Mouse (Mus musculus) adrenal gland, postnatal 36 days (tissue): ENCODE measurements around the gene Sh3gl3. TPM values are rescaled to one million over a fixed set of nuclear protein-coding genes. Genes with fewer than 3 reads are reported as not detected.

Experiments used
- DNase-seq, 2 experiments: peaks; one replicate each; pipeline ENCODE4 v3.0.0; 2021; ENCODE audit warnings: mixed read lengths in 1 of 2
- long read RNA-seq, 2 experiments: library from polyadenylated mRNA; stranded (forward); transcript quantifications; one replicate each; pipeline ENCODE4 v2.0.0; 2021; ENCODE audit warnings: borderline sequencing depth in 2 of 2
- total RNA-seq, 2 experiments: library from RNA; stranded (reverse); gene quantifications; 2 replicates each; pipeline ENCODE4 v1.2.3; 2021

The Sh3gl3 gene
- 1 to 10 TPM; 4.3 to 6.0 TPM for total RNA-seq
- long read RNA-seq, experiment 1, transcript Sh3gl3-201 (9 exons, 1,647 nt) = major isoform, 7 of 10 reads
- long read RNA-seq, experiment 1, partial matches to known transcripts = 0 of 10 reads
- long read RNA-seq, experiment 1, other reads (novel, unspliced or antisense) = 0 of 10 reads
- long read RNA-seq, experiment 2, partial matches to known transcripts = 0 of 5 reads
- long read RNA-seq, experiment 2, other reads (novel, unspliced or antisense) = 0 of 5 reads

DNA sequence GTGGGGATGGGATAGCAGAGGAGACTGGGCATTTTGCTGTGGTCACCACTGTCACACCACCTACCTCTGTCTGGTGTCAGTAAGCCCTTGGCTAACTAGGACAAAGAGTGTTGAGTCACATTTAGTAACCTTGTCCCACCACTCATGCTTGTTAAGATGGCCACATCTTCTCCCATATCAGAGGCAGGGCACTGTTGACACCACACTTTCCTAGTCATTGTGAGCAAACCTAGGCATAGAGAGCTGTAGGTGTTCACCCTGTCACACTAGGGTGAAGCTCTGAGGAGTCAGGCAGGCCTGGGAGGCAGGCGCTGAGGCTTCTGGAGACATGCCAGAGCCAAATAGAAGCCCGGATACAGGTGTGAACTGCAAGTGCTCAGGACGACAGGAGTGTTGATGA lies at the start of gene Sh3gl3:
TSS of gene Sh3gl3 (plus strand) at position 301 of the 400 bp plus-strand sequence.
- no peak for DNase-seq

DNA sequence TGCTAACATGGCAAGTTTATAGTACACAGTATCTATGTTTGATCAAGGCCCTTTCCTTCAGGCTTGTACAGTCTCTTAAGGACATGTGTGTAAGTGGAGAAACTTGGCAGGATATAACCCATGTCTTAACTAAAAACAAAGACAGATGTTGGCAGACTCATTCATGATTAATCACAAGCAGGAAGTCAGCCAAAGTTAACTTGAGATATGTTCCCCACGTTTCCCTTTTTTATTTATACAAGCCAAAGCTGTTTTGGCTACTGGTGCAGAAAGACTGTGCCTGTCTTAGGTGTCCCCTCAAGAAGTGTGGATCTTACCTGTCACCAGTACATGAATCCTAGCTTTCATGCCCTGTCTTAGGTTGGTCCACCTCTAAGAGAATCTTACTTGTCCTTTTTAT lies 35.4 kb upstream of the Sh3gl3 start:
- DNase-seq = no peak

DNA sequence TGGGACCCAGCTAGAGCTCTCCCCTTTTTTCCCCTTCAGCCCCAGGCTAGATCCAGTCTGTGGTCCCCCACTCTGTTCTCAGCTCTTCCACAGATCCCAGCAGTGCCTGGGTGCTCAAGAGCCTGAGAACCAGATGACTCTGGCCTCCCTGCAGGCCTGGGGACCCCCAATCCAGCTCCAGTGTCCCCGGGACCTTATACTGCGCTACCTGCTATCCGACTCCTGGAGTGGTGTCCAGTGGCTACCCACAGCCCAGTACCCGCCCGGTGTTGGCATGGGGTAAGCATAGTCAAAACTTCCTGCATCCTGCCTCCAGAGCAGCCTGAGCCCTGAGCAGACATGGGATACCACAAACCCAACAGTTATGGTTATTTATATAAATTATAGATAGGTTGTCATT lies 26.5 kb upstream of the Sh3gl3 start:
- DNase-seq = no peak

DNA sequence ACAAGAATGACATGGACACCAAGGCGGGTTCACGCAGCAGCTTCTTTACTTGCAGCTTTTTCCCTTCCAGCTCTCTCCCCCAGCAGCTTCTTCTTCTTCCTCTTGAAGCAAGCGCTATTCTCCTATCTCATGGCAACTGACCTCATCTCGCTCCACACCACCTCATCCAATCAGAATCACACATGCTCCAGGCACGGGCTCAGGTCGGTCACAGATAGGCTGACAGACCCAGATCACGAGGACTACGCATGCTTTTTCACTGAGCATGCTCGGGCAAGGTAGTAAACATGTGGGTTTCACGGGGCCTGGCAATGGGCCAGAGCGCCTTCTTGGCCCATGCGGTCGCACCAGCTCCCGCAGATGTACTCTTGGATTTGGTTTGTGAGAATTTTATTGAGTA lies 9.0 kb upstream of the Sh3gl3 start:
- no peak for DNase-seq

DNA sequence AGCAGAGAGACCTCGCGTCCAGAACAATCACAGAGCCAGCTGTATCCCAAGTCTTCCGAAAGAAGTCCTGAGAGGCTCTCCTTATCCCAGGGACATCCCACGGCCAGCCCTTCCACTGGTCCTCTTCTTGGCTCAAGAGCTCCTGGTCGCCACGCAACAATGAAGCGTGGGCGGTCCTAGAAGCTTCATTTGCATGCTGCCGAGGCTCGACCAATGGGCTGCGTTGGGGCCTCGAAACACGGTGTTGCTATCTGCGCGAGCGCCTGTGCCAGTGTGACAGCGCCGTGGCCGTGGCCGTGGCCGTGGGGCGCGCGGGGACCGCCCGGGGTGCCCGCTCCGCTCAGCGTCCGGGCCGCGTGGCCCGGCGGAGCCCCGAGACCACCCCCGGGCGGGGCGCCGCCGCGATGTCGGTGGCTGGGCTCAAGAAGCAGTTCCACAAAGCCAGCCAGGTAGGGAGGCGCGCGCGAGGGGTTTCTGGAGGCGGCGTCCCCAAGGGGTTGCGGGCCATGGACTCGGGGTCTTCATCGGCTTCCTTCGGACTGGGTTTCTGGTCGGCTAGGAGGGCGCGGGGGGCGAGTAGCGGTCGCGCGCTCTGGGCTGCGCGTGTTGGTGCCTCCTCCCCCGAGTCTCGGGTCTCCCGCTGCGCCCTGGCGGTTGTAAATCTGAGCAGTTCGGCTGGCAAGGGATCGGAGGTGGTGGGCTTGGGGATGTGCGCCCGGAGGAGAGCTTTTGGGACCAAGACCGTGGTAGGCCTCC lies 1.1 kb downstream of the Sh3gl3 start:
- DNase-seq = peak; percentile 86 to 91

DNA sequence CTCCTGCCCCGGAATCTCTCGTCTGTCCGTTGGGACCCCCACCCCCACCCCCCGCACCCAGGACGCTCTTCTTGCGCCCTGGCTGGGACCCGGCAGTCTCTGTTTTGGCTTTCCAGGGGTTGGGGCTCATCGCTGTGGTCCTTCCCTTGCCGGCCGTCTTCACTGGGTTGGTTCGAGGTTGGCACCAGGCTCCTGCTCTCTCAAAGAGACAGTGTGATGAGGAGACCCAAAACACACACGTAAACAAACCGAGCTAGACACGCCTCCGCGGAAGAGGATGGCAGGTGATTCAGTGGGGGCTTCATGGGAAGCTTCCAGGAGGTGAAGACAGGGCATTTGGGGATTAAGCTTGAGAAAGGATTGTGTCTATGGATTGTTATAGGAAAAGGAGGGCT lies 1.7 kb downstream of the Sh3gl3 start:
- DNase-seq = no peak

DNA sequence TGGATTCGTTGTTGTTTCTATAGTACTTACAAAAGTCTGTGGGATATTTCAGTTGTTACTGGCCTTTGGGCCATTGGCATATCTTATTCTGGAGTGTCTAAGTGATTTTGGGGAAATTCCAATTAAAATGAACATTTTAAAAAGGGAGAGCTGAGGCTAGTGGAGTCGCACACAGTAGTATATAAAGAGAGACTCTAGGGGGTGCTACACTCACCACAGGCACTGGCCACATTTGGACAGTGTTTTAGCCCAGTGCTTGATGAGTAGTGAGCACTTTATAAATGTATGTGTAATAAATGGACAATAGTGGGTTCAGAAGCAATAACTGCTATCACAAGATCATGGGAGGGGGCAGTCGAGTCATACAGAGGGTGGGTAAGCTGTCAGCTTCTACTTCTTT lies 2.6 kb downstream of the Sh3gl3 start:
- no peak for DNase-seq

DNA sequence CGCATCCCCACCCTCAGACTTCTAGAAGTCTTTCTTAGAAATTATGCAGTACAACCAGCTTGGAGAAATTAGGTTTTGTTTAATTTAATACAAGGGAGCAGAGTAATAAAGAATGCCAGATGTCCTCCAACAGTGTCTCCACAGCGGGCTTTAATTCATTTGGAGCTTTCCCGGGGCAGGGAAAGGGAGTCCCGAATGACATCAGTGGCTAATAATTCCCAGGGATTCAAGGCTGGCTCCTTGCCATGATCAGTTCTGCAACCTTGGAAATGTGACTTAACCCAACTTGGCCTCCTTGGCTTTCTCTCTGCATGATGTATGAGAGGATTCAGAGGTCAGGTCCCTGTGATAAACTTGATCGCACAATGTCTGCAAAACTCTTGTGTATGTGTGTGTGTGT lies 3.7 kb downstream of the Sh3gl3 start:
- peak; percentile 56 to 61 for DNase-seq

DNA sequence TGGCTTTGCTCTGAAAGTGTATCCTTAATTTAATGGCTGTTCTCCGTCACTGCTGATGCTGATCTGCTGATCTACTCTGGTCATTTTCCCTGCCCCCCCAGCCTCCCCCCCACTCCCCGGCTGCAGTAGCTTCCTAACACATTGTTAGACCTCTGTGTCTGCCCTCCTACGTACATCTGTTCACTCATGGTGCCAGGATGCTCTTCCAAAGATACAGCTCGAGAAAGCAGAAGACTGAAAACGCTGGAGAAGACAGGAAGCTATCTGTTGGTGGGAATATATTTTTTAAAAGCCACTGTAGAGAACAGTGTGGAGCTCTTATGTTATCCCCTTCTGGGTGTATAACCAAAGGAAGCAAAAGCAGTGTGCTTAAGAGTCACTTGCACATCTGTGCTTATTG lies 7.3 kb downstream of the Sh3gl3 start:
- no peak for DNase-seq

DNA sequence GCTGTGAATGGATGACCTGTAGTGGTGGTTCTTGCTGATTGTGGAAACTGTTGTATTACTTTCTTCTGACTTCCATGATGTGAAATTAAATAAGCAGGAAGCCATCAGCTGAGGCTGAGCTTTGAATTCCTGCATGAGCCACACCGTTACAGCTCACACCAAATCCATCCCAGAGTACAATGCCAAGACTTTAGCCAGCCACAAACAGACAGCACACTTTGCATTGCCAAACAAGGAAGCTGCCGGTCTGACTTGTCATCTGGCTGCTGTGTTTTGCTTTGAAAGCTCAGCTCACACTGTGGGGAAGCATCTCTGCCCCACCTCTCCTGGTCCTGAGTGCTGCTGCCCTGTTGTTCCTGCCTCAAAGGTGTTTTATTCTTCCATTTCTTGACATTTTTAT lies 9.1 kb downstream of the Sh3gl3 start:
- no peak for DNase-seq

DNA sequence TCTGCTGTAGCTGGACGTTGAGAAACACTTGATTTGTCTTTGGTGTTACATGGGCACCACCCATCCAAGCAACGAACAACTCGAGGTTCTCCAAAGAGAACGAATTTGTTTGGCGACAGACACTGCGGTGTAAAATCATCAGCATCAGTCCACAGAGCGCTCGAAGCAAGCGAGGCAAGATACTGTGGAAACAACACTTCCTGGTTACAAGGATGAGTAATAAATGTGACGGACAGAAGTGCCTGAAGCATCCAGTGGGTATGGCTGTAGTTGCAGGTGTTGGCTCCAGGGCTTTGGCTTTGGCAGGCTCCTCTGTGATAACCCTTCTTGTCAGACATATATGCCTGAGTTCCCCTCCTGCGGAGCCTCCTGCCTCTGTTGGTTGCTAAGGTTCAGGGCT lies 18.0 kb downstream of the Sh3gl3 start:
- DNase-seq = no peak

DNA sequence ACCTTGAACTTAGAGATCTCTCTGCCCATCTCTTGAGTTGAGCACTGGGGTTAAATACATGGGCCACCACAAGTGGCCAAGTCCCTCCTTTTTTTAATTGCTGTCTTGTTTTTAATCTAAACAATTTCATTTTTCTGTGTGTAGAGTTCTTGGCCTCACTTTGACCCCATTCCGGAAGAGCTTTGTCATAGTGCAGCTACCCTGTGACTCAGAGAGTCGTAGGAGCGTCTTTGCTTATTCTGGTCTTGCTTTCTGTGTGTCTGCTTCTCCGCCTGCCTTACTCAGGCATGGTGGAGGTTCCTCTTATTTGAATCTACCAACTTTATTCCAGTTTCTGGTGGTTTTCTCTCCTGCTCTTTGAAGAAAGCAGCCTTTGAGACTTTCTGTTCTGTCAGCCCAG lies 18.9 kb downstream of the Sh3gl3 start:
- no peak for DNase-seq

DNA sequence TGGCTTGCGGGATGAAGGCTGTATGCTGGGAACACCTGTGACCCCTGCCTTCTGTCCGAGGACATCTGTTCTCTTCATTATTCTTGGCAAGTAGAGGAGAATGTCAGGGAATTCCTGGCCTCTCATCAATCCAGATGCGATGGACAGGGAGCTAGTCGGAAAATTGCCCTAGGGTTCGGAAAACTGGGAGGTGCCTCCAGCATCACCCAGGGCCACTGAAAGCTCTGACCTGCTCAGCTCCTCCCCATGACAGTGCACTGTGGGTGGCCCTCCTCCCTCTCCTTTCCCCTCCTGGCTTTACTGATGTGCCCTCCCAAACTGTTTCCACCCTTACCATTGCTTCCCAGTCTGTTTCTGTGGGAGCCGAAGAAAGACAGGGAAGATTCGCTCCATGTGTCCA lies 29.5 kb downstream of the Sh3gl3 start:
- DNase-seq = no peak

DNA sequence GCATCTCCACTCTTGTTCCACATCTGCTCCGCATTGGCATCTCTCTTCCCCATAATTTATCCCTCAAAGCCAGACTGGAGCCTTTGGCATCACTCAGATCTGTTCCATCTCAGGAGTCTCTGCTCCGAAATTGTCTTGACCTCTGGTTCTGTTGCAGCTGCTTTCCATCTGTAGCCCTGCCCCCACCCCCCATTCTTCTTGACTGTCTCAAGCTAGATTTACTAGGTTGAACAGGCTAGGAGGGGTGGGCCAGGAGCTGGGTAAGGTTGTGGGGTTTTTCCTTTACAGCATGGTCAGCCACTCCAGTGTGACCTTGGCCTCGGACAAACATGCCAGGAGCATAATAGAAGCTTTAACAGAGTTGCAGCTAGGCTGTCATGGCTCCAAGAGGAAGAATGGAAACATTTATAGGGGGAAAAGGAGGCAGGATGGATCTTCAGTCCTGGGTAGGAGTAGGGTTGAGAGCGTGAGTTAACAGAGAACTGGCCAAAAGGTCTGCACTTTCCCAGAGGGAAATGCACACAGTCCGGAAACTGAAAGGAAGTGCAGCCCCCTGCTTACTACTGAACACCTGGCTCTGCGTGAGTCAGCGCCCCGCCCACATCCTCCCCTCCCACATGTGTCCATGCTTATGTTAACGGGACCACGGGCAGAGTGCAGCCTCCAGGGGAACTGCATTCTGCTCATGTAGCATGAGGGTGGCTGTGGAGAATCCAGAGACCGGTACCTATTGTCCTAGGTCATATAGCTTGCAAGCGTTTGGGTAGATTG lies 30.6 kb downstream of the Sh3gl3 start:
- peak; percentile 17 to 34 for DNase-seq

DNA sequence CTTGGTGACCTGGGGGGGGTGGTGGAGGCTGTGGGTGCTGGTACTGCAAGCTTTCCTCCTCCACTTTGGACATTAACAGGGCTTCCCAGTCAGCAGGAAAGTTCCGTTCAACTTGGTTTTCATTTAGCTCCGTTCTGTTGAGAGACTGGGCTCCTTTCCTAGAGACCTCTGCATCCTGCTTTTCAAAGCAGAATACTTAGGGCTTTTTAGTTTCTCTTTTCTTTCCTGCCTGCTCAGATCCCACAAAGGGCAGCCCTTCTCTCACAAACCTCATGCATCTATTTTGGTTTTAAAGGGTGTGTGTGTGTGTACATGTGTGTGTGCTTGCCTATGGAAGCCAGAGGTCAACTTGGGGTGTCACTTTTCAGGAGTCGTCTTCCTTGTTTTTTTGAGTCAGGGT lies 31.3 kb downstream of the Sh3gl3 start:
- DNase-seq = no peak

DNA sequence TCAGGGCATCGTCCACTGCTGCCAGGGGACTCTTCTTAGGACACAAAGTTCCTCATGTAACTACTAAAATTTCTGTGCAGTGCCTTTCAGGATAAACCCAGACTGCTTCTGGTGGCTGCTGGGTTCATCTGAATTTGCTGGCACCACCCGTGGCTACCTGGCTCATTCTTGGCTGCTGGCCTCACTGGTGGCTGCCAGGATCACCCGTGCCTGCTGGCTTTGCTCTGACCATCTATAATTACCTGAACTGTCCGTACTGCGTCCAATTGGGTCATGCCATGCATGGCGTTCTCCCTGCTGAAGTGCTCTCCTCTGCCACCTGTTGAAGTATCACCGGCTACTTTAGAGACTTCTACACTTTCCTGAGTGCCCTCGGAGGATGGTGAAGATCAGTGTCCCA lies 33.1 kb downstream of the Sh3gl3 start:
- DNase-seq = no peak

DNA sequence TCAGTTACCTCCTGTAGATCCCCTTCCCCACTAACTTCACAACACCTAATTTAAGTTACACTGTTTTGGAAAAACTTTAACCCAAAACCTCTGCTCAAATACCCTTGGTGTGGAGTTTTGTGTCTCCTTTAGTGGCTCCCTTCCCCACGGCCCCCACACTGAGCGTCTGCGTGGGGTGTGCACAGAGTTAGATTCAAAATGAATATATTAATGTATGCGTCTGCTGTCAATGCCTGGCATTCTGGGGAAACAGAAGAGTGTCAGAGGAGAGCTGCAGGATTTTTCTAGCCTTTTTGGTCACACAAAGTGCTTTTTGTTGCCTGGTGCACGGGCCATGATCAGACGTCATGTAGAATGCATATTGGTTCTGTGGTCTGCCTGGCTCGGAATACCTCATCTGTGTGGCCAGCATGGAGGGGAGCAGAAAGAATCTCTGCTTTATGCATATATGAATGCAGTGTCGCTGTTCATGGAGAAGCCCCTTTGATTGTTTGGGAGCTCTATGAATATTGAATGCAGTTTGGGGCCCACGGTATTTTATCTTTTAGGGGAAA lies 47.8 kb downstream of the Sh3gl3 start:
- no peak for DNase-seq

DNA sequence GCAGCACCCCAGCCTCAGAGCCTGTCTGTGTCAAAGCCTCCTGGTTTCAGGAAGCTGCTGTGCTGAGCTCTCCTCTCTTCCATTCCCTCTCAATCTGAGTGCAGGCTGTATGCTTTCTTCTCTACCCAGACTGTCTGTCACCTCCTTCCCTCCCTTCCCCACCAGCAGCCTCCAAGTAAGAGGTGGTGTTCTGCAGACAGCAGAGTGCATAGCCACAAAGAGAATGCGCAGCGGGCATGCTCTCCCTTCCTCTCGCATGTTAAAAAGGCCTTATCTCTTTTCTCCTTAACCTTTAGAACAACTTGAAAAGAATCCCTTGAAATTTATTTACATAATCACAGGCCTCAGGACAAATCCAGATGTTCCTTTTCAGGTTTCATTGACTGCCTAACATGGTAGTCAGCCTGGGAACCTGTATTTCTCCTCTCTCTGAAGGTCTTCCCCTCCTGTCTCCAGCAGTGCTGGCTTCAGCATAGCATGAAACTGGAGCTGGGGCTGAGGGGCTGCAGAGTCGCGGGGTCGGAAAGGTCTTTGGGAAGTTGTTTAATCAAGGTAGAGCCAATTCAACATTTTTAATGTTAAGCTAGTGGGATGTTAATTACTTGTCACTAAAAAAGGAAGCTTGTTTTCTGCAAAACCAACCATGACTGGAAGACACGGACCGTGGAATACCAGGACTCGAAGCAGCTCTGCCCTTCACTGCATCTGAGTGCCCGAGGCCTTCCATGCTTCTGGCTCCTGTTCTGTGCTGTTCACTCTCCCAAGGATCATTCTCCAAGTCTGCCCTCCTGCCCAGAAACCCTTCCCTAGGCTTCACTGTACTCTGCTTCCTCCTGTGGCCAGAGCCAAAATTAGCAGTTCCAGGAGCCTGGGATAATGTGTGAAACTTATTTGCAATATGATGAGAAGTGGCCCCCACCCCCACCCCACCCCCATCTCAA lies 50.5 kb downstream of the Sh3gl3 start:
- no peak for DNase-seq

DNA sequence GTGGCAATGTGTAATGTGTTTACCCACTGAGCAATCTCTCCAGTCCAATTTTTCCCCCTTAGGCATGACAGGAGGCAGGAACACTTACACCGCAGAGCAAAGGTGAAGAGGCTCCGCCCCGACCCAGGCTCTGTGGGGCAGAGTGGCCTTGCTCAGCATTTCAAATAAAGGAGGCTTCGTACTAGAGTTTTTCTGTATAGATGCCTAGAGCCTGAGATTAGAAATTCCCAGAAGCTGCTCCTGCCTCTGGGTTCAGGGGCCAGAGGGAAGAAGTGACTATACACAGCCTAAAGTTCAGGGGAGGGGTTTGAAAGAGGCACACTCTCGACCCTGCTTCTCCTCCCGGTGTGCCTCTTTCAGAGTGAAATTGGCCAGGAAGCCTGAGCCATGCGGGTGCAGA lies 59.6 kb downstream of the Sh3gl3 start:
- DNase-seq = no peak

DNA sequence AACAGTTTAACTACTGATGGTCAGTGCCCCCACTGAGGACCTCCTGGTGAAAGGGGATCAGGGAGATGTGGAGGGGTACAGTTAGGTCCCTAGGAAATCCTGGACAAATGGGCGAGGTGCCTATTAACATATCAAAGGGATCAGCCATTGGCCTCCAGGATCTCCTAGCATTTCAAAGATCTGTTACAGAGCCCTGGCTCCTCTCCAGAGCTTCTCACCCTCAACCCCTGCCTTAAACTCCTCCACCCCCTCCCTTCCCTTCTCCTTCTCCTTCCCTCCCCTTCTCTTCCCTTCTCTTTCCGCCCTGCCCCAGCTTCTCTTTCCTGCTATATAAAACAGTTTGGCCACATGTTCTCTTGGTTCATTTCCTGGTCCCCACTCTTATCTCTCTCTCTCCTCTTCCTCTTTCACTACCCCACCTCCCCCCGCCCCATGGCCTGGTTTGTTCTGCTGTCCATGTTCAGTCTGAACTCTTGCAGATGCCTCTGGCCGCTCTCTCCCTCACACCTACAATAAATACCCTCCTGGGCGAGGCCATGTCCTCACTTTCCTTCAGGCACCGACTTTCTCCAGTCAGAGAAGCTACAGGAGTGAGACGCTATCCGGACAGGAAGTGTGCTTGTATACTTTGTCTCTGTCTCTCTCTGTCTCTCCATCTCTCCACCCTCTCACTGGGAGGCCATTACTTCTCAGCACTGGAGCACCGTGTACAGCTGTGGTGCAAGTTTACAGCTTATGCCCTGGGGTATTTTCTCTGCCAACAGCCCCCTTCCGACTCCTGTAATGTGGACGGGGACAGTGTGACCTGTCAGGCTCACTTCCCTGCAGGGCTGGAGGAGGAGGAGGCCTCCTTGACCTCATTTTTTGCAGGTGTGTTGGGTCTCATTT lies 60.6 kb downstream of the Sh3gl3 start:
- DNase-seq = no peak

DNA sequence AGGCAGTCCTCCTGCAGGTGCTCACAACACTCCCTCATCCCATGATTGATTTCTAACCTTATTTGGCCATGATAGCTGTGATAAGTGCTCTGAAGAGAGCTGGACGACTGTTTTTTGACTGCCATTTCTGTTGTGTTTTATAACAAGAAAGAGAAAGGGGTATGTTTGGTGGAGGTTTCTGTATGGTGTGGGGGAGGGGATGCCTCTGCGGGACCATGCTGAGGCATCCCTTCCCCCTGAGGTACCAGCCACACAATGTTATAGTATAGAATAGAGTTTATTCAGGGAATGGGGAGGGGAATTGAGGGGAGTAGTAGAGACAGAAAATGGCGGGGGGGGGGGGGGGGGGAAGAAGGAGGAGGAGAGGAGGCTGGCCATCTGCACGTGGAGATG lies 61.3 kb downstream of the Sh3gl3 start:
- DNase-seq = no peak
